Mouse (Mus musculus) cortical plate, adult 2 months (tissue): Measurements from ENCODE around the gene Tbc1d2. TPM values are rescaled to one million over a fixed set of nuclear protein-coding genes. Genes with fewer than 3 reads are reported as not detected.
A peak's percentile ranks its signal among the peaks of the same experiment; 100 is the strongest.

Source experiments
- H3K27ac ChIP-seq: fragments of 200-500 bp; 2 replicates; pipeline ENCODE4 v1.5.1; 2012; ENCODE audit warnings: low read length, control low read depth, inconsistent platforms; ENCODE audit not compliant: insufficient read depth
- H3K4me1 ChIP-seq: fragments of 200-500 bp; 2 replicates; pipeline ENCODE4 v1.6.1; 2011; ENCODE audit warnings: low read length; ENCODE audit not compliant: control insufficient read depth, insufficient read depth
- H3K4me3 ChIP-seq: fragments of 200-500 bp; 2 replicates; pipeline ENCODE4 v1.5.1; 2011; ENCODE audit warnings: mild to moderate bottlenecking, low read length, control low read depth; ENCODE audit not compliant: insufficient read depth
- CTCF ChIP-seq: fragments of 200-500 bp; IDR thresholded peaks from 2 replicates; pipeline ENCODE4 v1.5.1; 2011; ENCODE audit warnings: mild to moderate bottlenecking, control low read depth, low read length; ENCODE audit not compliant: insufficient read depth; ENCODE audit errors: extremely low read depth
- POLR2A ChIP-seq: fragments of 200-500 bp; IDR thresholded peaks from 2 replicates; pipeline ENCODE4 v1.6.1; 2011; ENCODE audit warnings: mild to moderate bottlenecking, low read length, control low read depth; ENCODE audit not compliant: insufficient read depth; ENCODE audit errors: extremely low read depth
- polyA plus RNA-seq: library from polyadenylated mRNA; depleted of rRNA; stranded (reverse); fragments of >200 nt; gene quantifications from 2 replicates; pipeline ENCODE4 v1.2.3, GENCODE M21; 2012; rRNA removed

The Tbc1d2 gene
- polyA plus RNA-seq, result 5.6 and 6.4 TPM in 2 replicates

DNA sequence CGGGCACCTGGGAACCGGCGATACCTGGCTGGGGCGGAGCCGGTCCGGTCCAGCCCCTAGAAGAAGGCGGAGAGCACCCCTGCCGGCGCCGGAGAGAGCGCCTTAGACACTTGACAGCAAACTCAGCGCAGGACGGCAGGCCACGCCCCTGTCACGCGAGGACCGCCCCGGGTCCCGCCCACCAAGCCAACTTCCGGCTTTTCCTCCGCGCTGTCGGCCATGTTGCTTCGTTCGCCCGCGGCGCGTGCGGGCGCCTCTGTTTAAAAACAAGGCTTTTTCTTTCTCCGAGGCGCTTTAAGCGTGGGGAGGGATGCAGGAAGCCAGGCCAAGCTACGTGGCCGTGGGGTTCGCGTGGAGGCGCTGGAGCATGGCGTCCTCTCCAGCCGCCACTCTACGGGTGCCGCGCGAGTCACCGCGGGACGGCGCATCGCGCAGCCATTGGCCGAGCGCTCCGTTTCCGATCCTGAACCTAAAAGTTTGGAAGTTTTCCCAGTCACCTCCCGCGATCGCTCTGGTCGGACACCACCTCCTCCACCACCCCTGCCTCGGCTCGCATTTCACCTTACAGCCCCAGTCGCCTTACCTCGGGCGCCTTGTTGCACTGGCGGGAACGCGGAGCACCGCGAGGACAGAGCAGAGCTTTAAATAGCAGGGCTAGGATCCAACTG, at the start of gene Tbc1d2:
TSS of gene Tbc1d2 (minus strand) at position 124 of the 668 bp plus-strand sequence.
- Histone ChIP-seq H3K4me1 (peaks cover 5% of the 10 kb centered on the region; the same call in 1 of the 2 replicates), H3K4me3 (peak within 1 kb of the TSS; percentile 54), H3K27ac (no peak within 1 kb of the TSS)
- TF ChIP-seq CTCF (no peak), POLR2A (peak; percentile 27; the same call in 1 of the 2 replicates)

DNA sequence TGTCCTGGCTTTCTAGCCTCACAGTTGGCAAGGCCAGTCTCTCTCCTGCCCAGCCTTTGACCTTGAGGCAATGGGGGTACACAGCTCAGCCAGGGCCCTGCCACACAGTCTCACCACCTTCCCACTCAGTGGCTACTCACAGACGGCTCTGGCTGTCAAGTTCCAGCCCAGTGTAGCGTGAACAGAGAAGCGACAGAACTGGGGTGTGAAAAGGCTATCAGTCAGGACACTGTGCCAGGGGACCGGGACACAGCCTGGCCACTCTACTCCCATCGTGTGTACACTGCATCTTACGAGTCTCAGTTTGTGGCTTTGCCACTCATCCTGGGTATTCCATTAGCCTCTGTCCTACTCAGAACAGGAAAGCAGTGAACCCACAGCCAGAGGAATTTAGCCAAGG, 46.5 kb upstream of the Tbc1d2 start:
- Histone ChIP-seq H3K27ac (no peak overlapping the region), H3K4me1 (peaks cover 2% of the 10 kb centered on the region), H3K4me3 (no peak overlapping the region)
- TF ChIP-seq POLR2A (no peak), CTCF (no peak)

DNA sequence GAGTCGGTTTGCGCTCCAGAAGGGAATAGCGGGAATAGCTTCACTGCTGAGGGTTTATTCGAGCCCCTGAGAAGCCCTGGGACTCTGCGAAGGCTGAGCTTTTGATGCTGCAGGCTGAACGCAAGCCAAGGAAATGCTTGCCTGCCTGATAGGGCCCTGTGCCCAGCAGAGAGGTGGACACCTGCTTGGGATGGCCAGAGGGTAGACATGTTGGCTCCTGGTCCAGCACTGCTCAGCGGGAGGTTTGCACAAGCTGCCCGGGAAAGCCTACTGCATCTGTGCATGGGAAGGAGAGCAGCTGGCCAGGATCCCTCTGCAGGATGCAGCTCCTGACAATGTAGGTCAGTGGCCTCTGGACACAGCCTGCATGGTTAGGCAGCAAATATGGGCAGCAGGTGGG, 40.6 kb upstream of the Tbc1d2 start:
- Histone ChIP-seq H3K4me1 (peaks cover 4% of the 10 kb centered on the region), H3K4me3 (no peak overlapping the region), H3K27ac (no peak overlapping the region; the same call in 1 of the 2 replicates)
- TF ChIP-seq CTCF (no peak), POLR2A (no peak)

DNA sequence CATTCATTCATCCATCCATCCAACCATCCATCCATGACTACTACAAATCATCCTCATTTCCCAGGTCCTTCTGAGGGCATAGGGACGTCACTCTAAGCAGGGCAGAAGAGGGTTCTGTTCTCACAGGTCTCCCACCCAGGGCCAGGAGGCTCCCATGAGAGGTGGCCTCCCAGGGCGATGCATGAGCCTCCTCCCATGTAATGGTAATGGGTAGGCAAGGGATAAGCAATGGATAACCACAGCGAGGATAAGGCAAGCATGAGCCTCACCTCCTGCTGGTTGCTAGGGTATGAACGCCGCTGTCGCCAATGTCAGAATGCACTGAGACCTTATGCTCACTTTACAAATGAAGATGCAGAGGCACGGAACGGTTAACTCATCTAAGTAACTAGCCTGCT, 40.0 kb upstream of the Tbc1d2 start:
- H3K4me1 ChIP-seq, result peaks cover 4% of the 10 kb centered on the region
- H3K27ac ChIP-seq, result no peak overlapping the region
- no peak overlapping the region for H3K4me3 ChIP-seq
- TF ChIP-seq CTCF (no peak), POLR2A (no peak)

DNA sequence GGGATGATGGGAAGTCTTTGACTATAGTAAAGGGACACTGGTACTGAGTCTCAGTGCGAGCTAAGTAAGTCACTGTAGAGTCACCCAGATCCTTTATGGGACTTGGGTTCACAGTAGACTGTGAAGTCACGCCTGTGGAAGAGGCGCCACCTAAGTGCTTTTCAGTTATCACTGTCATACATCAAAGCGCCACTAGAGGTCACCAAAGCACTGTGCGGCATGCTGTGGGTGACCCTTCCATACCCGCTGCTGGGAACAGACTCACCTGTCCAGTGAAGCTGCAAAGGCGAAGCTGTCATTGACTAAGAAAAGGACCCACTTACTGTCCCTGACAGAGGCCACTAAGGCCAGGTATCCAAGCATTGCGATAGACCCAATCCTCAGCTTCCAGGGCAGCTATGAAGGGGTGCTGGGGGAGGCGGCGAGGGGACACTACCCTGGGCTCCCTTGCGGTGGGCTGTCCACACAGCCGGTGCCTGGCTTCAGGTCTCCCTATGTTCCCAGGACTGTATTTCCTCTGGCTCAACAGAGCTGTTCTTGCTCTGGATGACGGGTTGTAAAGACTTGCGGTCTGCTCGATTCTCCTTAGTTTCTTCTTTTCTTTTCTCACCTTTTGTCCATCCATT, 39.5 kb upstream of the Tbc1d2 start:
- Histone ChIP-seq H3K4me1 (peaks cover 4% of the 10 kb centered on the region), H3K27ac (no peak overlapping the region), H3K4me3 (no peak overlapping the region)
- peak; percentile 96 for TF ChIP-seq CTCF
- TF ChIP-seq POLR2A, result no peak

DNA sequence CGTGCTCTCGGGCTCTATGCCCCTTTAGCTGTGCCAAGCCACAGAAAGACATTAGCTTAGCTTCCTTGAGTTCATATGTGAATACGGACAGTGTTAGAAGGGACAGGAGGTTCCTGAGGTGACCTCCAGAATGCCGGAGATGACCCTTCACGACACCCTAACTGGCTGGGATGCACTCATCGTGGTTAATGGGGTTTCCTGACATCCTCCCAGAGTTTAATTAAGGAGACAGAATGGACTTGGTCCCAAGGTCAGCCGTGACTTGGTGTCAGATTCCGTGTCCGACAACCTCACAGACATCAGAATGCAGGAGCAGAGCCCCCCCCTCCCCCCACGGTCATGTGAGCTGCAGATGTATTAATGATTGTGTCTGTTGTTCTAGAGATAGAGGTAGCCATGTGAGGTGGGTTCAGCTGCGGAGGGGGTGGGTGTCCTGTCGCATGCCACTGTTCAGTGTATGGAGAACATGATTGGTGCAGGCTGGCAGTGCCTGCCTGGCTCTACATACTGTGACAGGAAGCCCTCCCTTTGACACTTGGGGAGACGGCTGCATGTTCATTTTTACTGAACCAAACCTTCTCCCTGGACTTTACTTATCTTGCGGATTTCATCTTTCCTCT, 38.3 kb upstream of the Tbc1d2 start:
- no peak for TF ChIP-seq POLR2A
- TF ChIP-seq CTCF, result no peak
- no peak overlapping the region for H3K27ac ChIP-seq
- peaks cover 4% of the 10 kb centered on the region for H3K4me1 ChIP-seq
- H3K4me3 ChIP-seq, result no peak overlapping the region

DNA sequence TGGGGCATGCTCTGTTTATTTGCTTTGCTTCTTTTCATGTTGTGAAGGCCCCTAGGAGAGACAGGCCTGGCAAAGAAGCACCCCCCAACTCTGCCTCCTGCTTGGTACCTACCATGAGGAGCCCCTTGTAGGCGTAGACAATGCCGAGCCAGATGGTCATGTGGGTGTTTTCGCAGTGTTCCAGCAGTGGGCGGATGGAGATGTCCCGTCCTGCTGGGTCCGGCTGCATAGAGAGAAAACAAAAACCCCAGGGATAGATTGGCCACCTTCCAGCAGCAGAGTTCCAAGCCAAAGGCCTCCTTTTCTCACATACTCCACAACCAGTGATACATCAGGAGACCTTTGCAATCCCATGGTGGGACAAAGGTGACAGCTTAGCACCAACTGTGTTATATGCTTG, 34.2 kb upstream of the Tbc1d2 start:
- Histone ChIP-seq H3K4me3 (no peak overlapping the region), H3K4me1 (no peaks in the 10 kb centered on the region), H3K27ac (no peak overlapping the region)
- no peak for TF ChIP-seq CTCF
- TF ChIP-seq POLR2A, result no peak

DNA sequence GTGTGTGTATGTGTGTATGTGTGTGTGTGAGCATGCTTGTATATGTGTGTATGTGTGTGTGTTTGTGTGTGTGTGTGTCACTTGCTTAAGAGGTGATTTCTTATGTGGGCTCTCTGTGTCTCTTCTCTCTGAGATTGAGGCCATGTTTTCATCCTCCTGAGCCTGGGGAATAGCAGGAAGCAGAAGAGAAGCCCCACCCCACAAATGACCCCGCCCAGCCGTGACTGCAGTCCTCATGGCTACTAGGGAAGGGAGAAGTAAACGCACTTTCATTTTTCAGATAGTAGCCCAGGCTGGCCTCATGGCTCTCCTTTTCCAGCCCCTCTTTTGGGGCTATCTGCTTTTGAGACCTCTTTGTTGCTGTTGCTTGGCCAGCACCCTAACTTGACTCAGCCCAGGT, 26.6 kb upstream of the Tbc1d2 start:
- Histone ChIP-seq H3K27ac (no peak overlapping the region), H3K4me1 (no peaks in the 10 kb centered on the region), H3K4me3 (no peak overlapping the region)
- no peak for TF ChIP-seq CTCF
- no peak for TF ChIP-seq POLR2A

DNA sequence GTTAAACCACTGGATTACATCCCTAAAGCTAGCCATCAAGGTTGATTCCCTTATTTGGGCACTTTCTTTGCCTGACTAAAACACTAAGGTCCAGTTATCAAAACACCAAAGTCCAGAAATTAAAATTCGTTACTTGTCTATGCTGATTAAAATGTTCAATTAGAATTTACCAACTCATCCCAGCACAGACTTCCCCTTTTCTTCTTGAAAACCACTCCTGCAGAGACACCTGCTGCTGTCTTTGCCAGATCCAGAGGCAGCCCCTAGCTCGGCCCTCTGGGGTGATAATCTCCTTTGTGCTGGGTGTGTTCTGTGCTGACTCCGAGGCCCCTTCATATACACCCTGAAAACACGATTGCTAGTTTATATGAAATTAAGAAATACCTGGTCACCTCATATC, 26.0 kb upstream of the Tbc1d2 start:
- TF ChIP-seq CTCF (no peak), POLR2A (no peak)
- no peak overlapping the region for H3K4me3 ChIP-seq
- no peaks in the 10 kb centered on the region for H3K4me1 ChIP-seq
- H3K27ac ChIP-seq, result no peak overlapping the region

DNA sequence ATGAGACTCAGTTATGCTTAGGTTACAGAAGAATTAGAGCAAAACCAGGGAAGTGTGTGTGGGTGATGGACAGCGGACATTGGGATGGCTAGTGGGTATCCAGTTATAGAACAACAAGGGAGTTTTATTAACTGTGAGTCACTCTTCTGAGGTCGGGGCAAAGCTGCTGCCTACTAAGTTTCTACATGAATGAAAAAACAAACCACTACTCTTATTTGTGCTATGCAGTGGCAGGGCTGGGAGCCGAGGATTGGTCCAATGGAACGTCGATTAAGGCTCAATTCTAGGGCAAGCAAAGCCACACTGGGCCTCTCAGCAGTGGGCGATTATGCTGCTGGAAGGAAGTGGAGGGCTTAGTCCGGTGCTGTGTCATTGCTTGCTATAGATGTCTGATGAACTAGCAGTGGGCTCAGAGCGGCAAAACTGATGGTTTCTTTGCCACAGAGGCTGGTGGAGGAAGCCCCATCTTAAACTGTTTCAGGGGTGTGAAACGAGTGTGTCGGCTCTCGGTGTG, 25.3 kb upstream of the Tbc1d2 start:
- Histone ChIP-seq H3K4me1 (no peaks in the 10 kb centered on the region), H3K4me3 (no peak overlapping the region), H3K27ac (no peak overlapping the region)
- TF ChIP-seq POLR2A (no peak), CTCF (no peak)
